Mouse (Mus musculus): Measurements from ENCODE around the gene Knl1. TPM values are rescaled to one million over a fixed set of nuclear protein-coding genes. Genes with fewer than 3 reads are reported as not detected.
A peak's percentile ranks its signal among the peaks of the same experiment; 100 is the strongest.

Gene Knl1
- total RNA-seq (2014; rRNA removed): 0.28 and 0.67 TPM in 2 replicates
- not detected in 2 replicates for polyA plus RNA-seq (2012; rRNA removed)

DNA sequence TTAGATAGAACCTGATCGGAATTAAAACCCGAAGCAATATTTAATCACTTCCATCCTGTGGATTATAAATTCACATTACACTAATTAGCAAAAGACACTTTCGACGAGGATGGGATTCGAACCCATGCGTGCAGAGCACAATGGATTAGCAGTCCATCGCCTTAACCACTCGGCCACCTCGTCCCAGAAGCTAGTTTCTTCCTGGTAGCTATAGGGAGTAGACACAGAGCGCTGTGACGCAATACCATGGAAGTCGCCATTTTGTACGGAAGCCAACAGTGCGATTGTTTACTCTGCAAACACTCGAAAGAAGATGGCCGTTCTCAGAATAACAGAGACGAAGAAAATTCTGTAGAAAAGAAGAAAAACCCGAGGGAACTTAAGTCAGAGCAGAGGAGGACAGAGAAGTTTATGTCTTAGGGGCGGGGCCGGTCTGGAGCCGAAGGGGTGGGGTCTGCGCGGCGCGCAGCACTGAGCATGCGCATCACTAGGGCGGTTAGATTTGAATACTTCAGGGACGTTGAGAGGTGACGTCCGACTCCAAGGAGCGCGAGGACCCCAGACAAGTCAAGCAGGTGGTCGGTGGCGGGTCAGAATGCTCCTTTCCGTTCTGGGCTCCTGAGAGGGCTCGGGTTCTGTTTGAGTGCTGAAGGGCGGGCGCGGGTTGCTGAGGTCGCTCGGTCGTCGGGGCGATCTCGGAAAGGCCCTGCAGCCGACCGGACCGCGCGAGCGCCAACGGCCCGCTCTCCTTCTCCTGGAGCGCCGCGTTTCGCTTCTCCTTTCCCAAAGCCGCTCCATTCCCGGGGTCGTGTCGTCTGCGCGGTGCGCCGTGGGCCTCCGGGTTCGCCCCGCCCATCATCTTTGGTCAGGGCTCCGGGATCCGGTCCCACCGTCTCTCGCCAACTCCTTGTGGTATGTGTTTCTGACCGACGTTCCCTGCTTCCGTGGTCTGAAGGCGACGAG is at the start of gene Knl1:
Gene Knl1, plus strand, starts transcription at position 471 of the 963 bp plus-strand sequence.
- WGBS: under 1% methylated on average over 77 of the region's 77 CpGs

DNA sequence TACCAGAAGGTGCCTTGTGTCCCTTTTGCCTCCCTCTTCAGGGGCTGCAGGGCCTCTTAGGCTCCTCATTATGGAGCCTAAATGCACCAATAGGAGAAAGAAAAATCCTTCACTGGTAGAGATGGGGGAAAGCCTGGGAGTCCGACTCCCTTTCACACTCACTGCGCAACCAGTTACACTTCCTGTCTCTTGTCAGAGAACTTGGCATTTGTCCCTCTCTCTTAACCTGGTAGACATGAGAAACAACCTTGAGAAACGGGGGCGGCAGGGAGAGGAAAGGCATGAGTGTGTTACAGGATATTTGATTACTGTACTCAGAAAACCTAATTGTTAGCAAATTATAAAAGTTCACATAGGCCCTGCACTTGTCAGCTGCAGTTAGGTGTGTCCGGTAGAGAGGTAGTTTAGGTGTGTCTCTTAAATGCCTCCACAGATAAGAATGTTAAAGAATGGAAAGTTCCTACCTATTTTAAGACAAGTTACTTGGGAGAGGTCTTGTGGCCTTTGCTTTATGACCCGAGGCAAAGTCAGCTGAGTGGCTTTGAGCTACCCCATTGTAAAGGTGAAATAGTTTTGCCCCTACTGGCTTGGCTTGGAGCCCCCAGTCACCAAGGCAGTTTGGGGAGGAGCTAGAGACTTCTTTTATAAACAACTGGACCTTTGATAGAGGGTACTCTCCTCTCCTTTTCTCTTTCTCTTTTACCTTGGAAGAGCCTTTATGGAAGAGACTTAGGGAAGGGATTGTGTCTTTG is 48.6 kb upstream of the Knl1 start:
- WGBS: 78% methylated on average over 6 of the region's 6 CpGs
- no peaks in the 10 kb centered on the region for H3K36me3 ChIP-seq (ENCODE audit: control insufficient read depth, insufficient read depth, low read length)
- DNase-seq (ENCODE audit: extremely low read depth, low read depth, low spot score): no peak
- H3K27ac ChIP-seq (replicated peaks; ENCODE audit: insufficient read depth, low read depth, low read length): no peak overlapping the region
- H3K4me3 ChIP-seq (ENCODE audit: insufficient read depth, low read depth, low read length): no peak overlapping the region
- TF ChIP-seq CTCF (IDR thresholded peaks at IDR 0.05; ENCODE audit: low read depth, low read length): no peak
- no peak for TF ChIP-seq POLR2A (IDR thresholded peaks at IDR 0.05; ENCODE audit: extremely low read depth, insufficient read depth, low read length)
- no peak overlapping the region for H3K9ac ChIP-seq (ENCODE audit: low read depth, low read length)
- no peaks in the 10 kb centered on the region for H3K4me1 ChIP-seq (ENCODE audit: control insufficient read depth, insufficient read depth, low read length)
- H3K27me3 ChIP-seq (ENCODE audit: control insufficient read depth, insufficient read depth, low read length): no peaks in the 10 kb centered on the region
- H3K79me2 ChIP-seq (ENCODE audit: control insufficient read depth, insufficient read depth, low read length): no peaks in the 10 kb centered on the region

More for the DNA sequence above, at the start of gene Knl1:
- no peak for TF ChIP-seq POLR2A (IDR thresholded peaks at IDR 0.05; ENCODE audit: extremely low read depth, insufficient read depth, low read length)
- TF ChIP-seq CTCF (IDR thresholded peaks at IDR 0.05; ENCODE audit: low read depth, low read length): no peak
- Histone ChIP-seq H3K27me3 (ENCODE audit: control insufficient read depth, insufficient read depth, low read length) (no peaks in the 10 kb centered on the region), H3K9ac (ENCODE audit: low read depth, low read length) (peak within 1 kb of the TSS; percentile 58), H3K27ac (replicated peaks; ENCODE audit: insufficient read depth, low read depth, low read length) (0 out of 2 replicates have a peak within 1 kb of the TSS, but pooled peaks have one; percentile 20), H3K4me3 (ENCODE audit: insufficient read depth, low read depth, low read length) (peak within 1 kb of the TSS; percentile 95), H3K4me1 (ENCODE audit: control insufficient read depth, insufficient read depth, low read length) (no peaks in the 10 kb centered on the region), H3K36me3 (ENCODE audit: control insufficient read depth, insufficient read depth, low read length) (no peaks in the 10 kb centered on the region), H3K79me2 (ENCODE audit: control insufficient read depth, insufficient read depth, low read length) (0 out of 2 replicates have a peak, but pooled peaks cover 9% of the 10 kb centered on the region)
- peak; percentile 79 for DNase-seq (ENCODE audit: extremely low read depth, low read depth, low spot score)

DNA sequence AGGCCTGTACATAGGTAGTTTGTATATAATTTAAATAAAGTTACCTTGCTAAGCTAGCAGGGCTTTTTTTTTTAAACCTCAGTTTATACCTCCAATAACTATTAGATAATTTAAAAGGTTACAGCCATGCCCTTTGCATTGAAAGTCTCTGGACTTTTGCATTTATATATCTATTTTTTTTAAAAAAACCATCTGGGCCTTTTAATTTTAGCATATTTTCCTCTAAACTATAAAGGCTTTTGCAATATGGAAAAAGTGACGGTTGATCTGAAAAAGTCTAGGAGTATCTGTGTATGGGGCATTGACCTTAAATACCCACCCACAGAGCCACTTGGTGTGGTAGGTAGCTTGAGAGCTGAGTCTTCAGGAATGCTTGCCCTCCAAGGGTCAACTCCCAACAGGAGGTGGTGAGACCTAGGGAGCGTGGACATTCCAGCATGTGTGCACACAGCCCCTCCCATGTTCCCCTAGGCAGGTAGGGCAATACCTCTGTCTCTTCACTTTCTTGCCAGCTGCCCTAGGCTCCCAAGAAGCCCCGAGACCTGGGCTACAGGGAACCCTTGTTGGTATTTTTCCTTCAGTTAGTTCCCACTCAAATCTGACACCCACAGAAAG is 47.8 kb upstream of the Knl1 start:
- TF ChIP-seq POLR2A (IDR thresholded peaks at IDR 0.05; ENCODE audit: extremely low read depth, insufficient read depth, low read length) (no peak), CTCF (IDR thresholded peaks at IDR 0.05; ENCODE audit: low read depth, low read length) (no peak)
- no peak overlapping the region for H3K9ac ChIP-seq (ENCODE audit: low read depth, low read length)
- H3K4me1 ChIP-seq (ENCODE audit: control insufficient read depth, insufficient read depth, low read length): no peaks in the 10 kb centered on the region
- H3K27me3 ChIP-seq (ENCODE audit: control insufficient read depth, insufficient read depth, low read length): no peaks in the 10 kb centered on the region
- H3K36me3 ChIP-seq (ENCODE audit: control insufficient read depth, insufficient read depth, low read length): no peaks in the 10 kb centered on the region
- H3K4me3 ChIP-seq (ENCODE audit: insufficient read depth, low read depth, low read length): no peak overlapping the region
- WGBS: 89% methylated on average over 3 of the region's 3 CpGs
- no peak overlapping the region for H3K27ac ChIP-seq (replicated peaks; ENCODE audit: insufficient read depth, low read depth, low read length)
- DNase-seq (ENCODE audit: extremely low read depth, low read depth, low spot score): no peak
- no peaks in the 10 kb centered on the region for H3K79me2 ChIP-seq (ENCODE audit: control insufficient read depth, insufficient read depth, low read length)

DNA sequence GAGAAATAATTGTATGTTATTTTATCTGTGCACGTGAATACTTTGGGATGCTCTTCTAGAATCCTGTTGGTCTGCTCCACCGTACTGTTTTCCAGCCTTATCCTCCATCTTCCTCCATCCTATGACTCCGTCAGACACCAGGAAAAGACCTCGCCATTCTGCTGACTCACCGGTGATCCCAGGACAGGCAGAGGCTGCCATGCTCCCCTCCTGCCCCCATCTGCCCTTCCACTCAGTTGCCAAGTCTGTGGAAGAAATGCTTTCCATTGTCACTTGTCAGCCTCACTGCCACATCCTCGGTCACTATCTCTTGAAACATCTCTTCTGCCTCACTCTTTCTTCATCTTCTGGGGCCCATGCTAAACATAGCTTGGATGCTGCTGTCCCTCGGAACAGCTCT is 40.0 kb upstream of the Knl1 start:
- H3K4me1 ChIP-seq (ENCODE audit: control insufficient read depth, insufficient read depth, low read length): no peaks in the 10 kb centered on the region
- H3K9ac ChIP-seq (ENCODE audit: low read depth, low read length): no peak overlapping the region
- no peak overlapping the region for H3K27ac ChIP-seq (replicated peaks; ENCODE audit: insufficient read depth, low read depth, low read length)
- H3K36me3 ChIP-seq (ENCODE audit: control insufficient read depth, insufficient read depth, low read length): no peaks in the 10 kb centered on the region
- no peak for DNase-seq (ENCODE audit: extremely low read depth, low read depth, low spot score)
- no peaks in the 10 kb centered on the region for H3K79me2 ChIP-seq (ENCODE audit: control insufficient read depth, insufficient read depth, low read length)
- TF ChIP-seq POLR2A (IDR thresholded peaks at IDR 0.05; ENCODE audit: extremely low read depth, insufficient read depth, low read length) (no peak), CTCF (IDR thresholded peaks at IDR 0.05; ENCODE audit: low read depth, low read length) (no peak)
- no peaks in the 10 kb centered on the region for H3K27me3 ChIP-seq (ENCODE audit: control insufficient read depth, insufficient read depth, low read length)
- no peak overlapping the region for H3K4me3 ChIP-seq (ENCODE audit: insufficient read depth, low read depth, low read length)
- WGBS: 76% methylated on average over 7 of the region's 7 CpGs

DNA sequence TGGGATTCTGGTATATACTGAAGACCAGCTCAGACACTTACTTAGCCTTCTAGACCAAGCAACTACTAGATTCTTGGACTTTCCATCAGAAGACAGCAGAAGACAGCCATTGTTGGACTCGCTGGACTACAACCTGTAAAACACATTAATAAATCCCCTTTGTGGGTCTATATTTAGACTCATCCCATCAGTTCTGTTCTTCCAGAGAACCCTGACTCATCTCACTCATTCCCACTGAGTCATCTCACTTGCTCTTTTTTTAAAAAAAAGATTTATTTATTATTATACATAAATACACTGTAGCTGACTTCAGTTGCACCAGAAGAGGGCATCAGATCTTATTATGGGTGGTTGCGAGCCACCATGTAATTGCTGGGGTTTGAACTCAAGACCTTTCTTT is 37.5 kb upstream of the Knl1 start:
- Histone ChIP-seq H3K9ac (ENCODE audit: low read depth, low read length) (no peak overlapping the region), H3K36me3 (ENCODE audit: control insufficient read depth, insufficient read depth, low read length) (no peaks in the 10 kb centered on the region), H3K27ac (replicated peaks; ENCODE audit: insufficient read depth, low read depth, low read length) (no peak overlapping the region), H3K27me3 (ENCODE audit: control insufficient read depth, insufficient read depth, low read length) (no peaks in the 10 kb centered on the region), H3K79me2 (ENCODE audit: control insufficient read depth, insufficient read depth, low read length) (no peaks in the 10 kb centered on the region), H3K4me3 (ENCODE audit: insufficient read depth, low read depth, low read length) (no peak overlapping the region), H3K4me1 (ENCODE audit: control insufficient read depth, insufficient read depth, low read length) (no peaks in the 10 kb centered on the region)
- no peak for DNase-seq (ENCODE audit: extremely low read depth, low read depth, low spot score)
- WGBS: 98% methylated on average over 2 of the region's 2 CpGs
- TF ChIP-seq CTCF (IDR thresholded peaks at IDR 0.05; ENCODE audit: low read depth, low read length): no peak

Data from liver, adult 2 months (tissue).